Mouse (Mus musculus) liver, adult 10 weeks (tissue): ENCODE measurements around the gene Mtfr2. TPM values are rescaled to one million over a fixed set of nuclear protein-coding genes. Genes with fewer than 3 reads are reported as not detected.

ENCODE experiments used
- polyA plus RNA-seq: library from polyadenylated mRNA; stranded (reverse); fragments of 350-450 nt; fragmentation: Illumina TruSeq; extraction: RNeasy Lipid Tissue Mini Kit (QIAGEN cat#74804); gene quantifications from one replicate; pipeline ENCODE4 v1.2.3, GENCODE M21; 2014; ENCODE audit warnings: low read depth, low replicate concordance

Mtfr2 gene
- polyA plus RNA-seq, result not detected

DNA sequence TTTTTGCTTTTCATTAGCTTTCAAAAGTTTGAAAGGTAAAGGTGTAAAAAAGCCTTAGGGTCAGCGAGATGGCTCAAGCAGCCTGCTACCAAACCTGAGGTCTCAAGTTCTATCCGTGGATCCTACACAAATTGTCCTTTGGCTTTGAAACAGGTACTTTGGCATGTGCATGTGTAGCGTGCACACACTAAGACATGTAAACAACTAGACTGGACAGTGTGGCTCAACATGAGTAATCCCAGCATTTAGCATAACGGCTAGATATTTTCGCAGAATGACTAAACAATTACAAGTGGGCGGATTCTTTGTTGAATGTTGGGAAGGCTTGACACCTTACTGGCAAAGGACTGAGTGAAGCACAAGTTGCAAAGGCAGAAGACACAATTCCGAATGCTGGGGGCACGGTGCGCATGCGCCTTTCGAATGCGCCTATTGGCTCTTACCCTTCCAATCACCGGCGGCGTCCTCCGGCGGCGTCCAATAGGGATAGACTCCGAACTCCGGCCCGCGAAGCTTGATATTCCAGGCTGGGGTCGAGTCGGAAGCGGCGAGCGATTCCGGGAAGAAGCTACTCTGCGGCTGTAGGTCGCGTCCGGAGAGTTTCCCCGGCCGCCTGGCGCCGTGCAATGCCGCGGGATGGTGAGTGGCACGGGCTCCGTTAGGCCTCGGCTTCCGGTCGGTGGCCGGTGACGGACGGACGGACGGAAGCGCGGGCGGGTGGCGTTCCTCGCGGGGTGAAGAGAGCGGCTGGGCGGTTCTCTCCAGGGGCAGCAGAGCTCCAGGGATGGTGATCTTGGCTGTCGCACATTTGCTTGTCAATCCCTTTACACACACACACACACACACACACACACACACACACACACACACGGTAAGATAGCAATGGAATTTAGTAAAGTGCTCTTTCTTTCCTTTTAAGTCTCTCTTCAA is at the start of gene Mtfr2:
Gene Mtfr2, plus strand, starts transcription at position 486 of the 930 bp plus-strand sequence.

DNA sequence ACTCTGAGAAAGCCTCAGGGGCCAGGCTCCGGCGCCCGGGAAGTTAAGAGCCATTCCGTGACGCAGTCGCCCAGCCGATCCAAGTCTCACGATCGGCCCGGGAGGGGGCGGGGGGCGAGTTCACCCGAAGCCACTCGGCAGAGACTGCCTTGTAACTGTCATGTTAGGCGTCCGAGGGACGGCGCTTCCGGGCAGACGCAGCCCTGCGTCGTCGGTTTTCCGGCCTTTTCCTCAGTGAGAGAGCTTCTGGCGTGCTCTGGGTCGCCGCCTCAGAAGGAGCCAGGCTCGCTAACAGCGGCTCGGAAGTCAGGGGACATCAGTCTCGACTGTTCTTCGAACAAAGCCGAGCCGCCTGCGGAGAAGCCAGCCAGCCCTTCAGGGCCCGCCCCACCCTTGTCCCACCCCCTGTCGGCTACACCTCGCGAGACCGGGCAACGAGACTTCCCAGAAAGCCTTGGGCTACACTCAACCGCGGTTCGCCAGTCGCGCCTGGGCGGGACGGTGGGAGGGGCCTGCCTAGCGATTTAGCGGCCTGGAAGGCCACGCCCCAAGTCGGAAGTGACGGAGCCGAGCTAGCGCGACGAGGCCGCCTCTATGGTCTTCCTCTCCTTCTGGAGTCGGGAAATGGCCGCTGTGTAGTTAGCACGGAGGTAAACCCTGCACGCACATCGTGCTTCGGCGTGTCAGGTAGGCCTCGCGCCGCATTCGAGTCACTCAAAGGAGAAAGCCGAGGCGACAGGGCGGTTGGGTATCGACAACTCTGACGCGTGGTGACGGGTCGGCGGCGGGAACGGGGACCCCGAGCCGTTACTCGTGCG is 35.4 kb upstream of the Mtfr2 start, which contains the start of gene Bclaf1:
Gene Bclaf1, plus strand, starts transcription at position 552 of the 818 bp plus-strand sequence.

Other genes with a start within 250 kb of the Mtfr2 start
- 18.1 TPM for gene Map7, start 199.3 kb upstream of the Mtfr2 start, polyA plus RNA-seq
- 69.1 TPM for gene Bclaf1, start 35.3 kb upstream of the Mtfr2 start, polyA plus RNA-seq